Mouse (Mus musculus): ENCODE measurements at regions not wholly inside any gene's neighbourhood (a gene's known extent, or its start where the extent isn't known, plus 50 kb on each side); places are given as distances from the start of the nearest gene placed in this dataset.
"Not testable (repeated sequence)": the region's sequence is repeated elsewhere in the genome, so short reads cannot be mapped to it uniquely, and the experiment has no call there.

DNA sequence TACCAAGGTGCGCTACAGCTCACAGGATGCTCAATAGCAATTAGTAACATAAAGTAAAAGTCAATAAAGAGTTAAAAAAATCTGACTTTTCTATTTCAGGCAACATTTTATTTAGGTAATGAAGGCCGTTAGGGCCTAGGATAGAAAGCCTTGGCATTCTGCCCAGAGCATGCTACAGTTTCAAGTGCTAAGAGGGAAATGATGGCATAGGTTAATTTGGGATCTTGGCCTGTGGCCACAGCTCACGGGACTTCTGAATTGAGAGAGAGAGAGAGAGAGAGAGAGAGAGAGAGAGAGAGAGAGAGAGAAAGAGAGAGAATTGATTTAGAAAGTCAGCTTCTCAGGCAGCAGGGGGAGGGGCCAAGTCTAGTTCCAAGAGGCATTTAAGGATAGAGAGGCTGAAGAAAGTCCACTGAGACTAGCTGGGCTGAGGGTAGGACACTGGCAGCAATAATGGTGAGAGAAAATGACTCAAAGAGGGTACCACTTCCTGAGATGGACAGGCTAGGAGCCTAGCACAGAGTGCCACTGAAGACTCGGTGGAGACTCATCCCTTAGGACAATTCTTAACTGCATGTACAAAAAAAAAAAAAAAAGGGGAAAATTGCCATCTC lies 52.6 kb upstream of the Klf14 start:
- peak in 1 of 2 experiments; percentile 32 for DNase-seq (ENCODE audit: low spot score in 2 of 2)

DNA sequence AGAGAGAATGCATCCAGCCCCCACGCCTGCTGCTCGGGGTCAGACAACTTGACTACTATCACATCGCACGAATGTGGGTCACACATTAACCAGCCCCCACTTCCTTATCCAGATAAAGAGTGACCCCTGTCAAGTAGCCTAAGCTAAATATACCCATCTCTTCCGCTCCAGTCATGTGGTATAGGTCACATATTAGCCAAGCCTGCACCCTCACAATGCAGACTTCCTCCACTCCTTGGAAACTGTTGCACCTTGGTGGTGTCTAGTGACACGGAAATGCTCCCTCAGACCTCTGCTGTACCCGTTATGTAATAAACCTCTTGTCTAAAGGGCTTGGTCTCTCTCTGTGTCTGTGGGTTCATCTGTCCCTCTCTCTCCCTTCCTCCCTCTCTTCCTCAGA lies 57.7 kb upstream of the Klf14 start:
- no peak for DNase-seq (ENCODE audit: low spot score in 2 of 2)

- DNase-seq (ENCODE audit: low spot score in 2 of 2): no peak
Observed at GRCm38 (mm10) chr6:31021776-31022175, 62.9 kb upstream of the Klf14 start.

- peak in 1 of 2 experiments; percentile 74 for DNase-seq (ENCODE audit: low spot score in 2 of 2)
Observed at GRCm38 (mm10) chr6:31029777-31030176, 70.9 kb upstream of the Klf14 start.

GRCm38 (mm10) chr6:31031022-31031421 lies 72.1 kb upstream of the Klf14 start:
- DNase-seq (ENCODE audit: low spot score in 2 of 2): no peak

- DNase-seq (ENCODE audit: low spot score in 2 of 2): no peak
Observed at GRCm38 (mm10) chr6:31032147-31032546, 73.3 kb upstream of the Klf14 start.

DNA sequence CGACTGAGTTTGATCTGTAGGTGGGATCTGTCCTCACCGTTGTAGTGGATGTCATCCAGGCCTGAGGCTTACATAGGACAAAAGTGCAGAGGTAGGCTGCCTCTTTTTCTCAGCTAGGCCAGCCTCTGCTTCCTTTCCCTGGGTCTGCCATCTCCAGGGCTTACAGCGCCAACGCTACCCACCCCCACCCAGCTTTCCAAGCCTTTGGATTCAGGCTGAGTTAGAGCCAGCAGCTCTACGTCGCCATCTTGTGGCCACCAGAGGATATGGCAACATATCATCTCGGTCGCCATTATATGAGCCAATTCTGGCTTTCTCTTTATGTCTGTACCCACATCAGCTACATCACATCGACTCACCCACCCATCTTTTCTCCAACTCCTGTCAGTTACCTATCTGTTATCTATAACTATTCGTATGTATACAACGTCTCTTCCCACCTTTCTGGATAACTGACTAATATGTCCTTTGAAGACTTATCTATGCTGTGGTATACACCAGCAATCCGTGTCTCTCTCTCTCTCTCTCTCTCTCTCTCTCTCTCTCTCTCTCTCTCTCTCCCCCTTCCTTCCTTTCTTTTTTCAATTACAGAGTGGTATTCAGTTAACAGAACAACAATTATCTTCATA lies 74.2 kb upstream of the Klf14 start:
- DNase-seq (ENCODE audit: low spot score in 2 of 2): peak; percentile 57 to 75

DNA sequence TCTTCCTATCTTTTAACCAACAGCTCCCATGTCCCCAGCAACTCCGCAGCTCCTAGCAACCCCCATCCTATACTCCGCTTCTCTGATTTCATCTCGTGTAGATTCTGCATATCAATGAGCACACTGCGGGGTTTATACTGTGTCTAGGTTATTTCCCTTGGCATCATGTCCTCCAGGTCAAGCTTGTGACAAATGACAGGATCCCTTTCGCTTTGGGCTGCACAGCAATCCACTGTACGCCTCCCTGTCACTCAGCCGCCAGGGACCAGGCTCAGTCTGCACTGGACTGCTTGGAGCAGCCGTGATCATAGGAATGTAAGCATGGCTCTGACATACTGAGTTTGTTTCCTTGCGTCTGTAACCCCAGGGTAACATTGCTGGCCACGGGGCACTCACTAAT lies 75.9 kb upstream of the Klf14 start:
- DNase-seq (ENCODE audit: low spot score in 2 of 2): no peak

- DNase-seq (ENCODE audit: low spot score in 2 of 2): no peak
Observed at GRCm38 (mm10) chr6:31037801-31038395, 79.0 kb upstream of the Klf14 start.

DNA sequence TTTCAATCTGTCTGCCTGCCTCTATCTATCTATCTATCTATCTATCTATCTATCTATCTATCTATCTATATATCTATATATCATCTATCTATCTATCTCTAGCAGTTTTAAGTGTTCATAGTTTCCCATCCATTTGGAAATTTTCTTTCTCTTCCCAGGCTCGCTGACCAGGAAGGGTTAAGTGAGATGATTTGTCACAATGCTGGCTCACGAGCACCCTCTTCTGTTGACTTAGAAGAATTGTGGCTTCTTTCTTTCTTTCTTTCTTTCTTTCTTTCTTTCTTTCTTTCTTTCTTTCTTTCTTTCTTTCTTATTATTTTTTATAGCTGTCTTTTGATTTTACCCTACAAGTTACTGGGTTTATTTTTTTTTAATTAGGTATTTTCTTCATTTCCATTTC lies 79.6 kb upstream of the Klf14 start:
- not testable (repeated sequence) for DNase-seq (ENCODE audit: low spot score in 2 of 2)

DNA sequence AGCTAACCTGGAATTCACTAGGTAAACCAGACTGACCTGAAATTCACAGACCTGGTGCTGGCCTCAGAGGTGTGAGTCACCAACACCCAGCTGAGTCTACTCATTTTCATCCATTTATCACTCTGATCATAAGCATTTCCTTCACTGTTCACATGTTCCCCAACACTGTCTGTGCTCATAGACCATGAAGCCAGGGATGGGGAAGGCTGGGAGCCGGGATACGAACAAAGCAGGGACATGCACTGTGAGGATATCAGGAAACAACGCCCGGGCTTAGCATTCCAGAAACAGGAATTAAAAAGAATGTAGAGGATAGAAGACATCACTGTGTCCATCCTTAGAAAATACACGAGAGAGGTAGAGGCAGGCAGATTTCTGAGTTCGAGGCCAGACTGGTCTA lies 80.6 kb upstream of the Klf14 start:
- no peak for DNase-seq (ENCODE audit: low spot score in 2 of 2)

DNA sequence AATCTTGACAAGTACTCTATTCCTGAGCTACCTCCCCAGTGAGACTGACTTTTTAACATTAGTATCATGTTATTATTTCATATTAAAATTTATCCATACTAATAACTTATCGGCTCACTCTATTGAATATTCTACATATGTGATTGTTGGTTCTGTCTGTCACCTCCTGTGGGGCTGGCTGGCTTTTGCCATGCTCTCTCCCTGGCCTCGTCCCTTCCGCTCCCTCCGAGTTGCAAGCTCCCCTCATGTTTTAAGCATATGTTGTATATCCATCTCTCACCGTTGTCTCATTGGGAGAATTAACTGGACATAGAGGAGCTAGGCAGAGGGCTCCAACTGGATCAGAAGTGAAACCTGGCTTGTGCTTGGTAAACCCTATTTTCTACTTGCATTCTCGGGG lies 81.9 kb upstream of the Klf14 start:
- DNase-seq (ENCODE audit: low spot score in 2 of 2): no peak

GRCm38 (mm10) chr6:31043368-31043767 lies 84.5 kb upstream of the Klf14 start:
- no peak for DNase-seq (ENCODE audit: low spot score in 2 of 2)

GRCm38 (mm10) chr6:31043919-31044318 lies 85.0 kb upstream of the Klf14 start:
- no peak for DNase-seq (ENCODE audit: low spot score in 2 of 2)

GRCm38 (mm10) chr6:31046197-31046596 lies 87.3 kb upstream of the Klf14 start:
- no peak for DNase-seq (ENCODE audit: low spot score in 2 of 2)

GRCm38 (mm10) chr6:31048920-31049576 lies 90.2 kb upstream of the Klf14 start:
- no peak for DNase-seq (ENCODE audit: low spot score in 2 of 2)

- no peak for DNase-seq (ENCODE audit: low spot score in 2 of 2)
Observed at GRCm38 (mm10) chr6:31050831-31051230, 92.0 kb upstream of the Klf14 start.

DNA sequence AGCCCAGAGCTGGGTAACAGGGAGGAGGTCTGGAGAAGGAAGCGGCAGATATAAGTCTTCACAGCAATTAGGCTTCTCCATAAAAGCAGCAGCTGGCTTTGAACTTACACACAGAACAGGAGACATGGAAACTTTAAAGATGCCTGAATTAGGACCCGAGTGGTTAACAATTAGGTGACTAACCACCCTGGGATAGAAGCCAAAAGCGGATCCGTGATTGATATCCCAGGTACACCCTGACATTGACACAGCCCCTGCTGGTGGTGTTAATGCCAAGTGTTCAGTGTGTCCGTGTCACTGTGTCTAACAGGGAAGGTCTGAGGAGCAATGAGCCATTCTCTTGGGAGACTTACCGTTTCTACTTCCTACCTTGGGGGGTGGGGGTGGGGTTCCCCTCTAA lies 92.9 kb upstream of the Klf14 start:
- no peak for DNase-seq (ENCODE audit: low spot score in 2 of 2)

DNA sequence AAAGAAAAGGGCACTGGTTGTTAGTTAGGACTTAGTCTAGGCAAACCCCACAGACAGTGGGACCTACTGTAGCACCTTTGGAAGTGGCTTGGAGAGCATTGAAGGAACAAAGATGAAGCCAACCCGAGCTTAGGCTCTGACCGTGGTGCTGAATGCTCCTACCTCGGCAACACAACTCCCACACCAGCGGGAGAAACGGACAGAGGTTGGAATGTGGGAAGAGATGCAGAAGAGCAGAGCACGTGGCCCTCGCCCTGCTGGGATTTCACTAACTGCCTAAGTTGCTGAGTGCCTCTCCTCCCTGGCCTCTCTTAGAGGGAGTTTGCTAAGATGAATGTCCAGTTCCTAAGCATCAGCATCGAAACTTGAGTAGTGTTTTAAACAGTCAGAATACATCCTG lies 94.1 kb upstream of the Klf14 start:
- no peak for DNase-seq (ENCODE audit: low spot score in 2 of 2)

GRCm38 (mm10) chr6:31056786-31057566 lies 98.1 kb upstream of the Klf14 start:
- DNase-seq (ENCODE audit: low spot score in 2 of 2): no peak

DNA sequence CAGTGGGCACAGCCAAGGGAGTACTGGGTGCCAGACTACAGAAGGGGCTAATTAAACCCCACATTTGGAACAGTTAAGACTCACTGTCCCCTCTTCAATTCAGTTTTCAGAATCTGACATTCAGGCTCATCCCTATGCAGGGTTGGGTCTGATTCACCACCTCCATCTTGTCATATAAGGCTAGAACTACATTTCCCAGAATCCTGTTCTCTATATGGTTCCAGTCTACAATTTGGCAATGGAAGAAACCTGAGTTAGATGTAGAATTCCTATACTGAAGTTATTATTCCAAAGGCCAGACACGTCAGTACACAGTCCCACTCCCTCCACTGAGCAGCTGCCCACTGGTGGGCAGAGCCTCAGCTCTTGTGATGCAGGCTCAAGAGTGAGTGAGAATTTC lies 99.4 kb upstream of the Klf14 start:
- DNase-seq (ENCODE audit: low spot score in 2 of 2): no peak

DNA sequence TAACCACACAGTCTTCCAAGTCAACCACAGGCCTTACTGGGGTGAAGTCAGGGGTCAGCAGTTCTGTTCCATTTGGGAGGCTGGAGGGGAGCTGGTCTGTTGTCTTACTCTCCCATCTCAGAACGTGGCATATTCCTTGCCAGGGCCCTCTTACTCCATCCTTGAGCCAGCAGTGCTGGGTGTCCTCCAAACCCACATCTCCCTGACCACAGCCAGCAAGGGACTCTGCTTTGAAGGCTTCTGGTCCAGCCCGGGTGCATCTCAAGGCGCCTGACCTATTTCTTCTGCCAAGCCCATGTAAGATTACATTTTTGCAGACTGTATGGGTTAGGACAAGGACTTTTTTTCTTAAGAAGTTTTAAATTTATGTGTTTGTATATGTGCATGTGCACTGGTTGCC lies 100.1 kb upstream of the Klf14 start:
- DNase-seq (ENCODE audit: low spot score in 2 of 2): no peak

All from frontal cortex, postnatal 36 days (tissue).